Mouse (Mus musculus): ENCODE measurements around the gene Hemgn. TPM values are rescaled to one million over a fixed set of nuclear protein-coding genes. Genes with fewer than 3 reads are reported as not detected.

Gene Hemgn
- polyA plus RNA-seq (2012; ENCODE audit: insufficient read depth, insufficient read length, missing spikeins) = not detected in 2 replicates

DNA sequence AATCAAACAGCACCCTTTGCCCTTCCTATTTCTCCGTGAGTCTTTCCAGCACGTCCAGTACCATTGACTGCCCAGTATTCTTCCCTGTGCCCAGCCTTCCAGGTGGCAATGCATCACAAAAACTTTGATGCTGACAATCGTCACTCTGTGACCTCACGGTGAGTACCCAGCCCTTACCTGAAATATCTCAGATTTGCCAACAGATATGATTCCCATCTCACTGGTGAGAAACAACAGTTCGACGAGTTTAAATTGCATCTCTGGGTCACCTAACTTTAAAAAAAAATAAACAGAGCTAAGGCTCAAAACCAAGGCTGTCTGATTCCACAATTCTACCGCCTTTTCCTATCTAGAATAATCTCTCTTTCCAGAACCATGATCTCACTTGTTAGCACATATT lies at the start of gene Hemgn:
Hemgn (minus strand) TSS at position 101 of the 400 bp plus-strand sequence.
- Histone ChIP-seq H3K4me1 (ENCODE audit: control insufficient read depth, insufficient read depth, insufficient read length, low read length) (no peaks in the 10 kb centered on the region), H3K27ac (replicated peaks; ENCODE audit: low read depth, low read length) (no peak within 1 kb of the TSS), H3K4me3 (ENCODE audit: insufficient read depth, low read depth, low read length) (no peak within 1 kb of the TSS)

DNA sequence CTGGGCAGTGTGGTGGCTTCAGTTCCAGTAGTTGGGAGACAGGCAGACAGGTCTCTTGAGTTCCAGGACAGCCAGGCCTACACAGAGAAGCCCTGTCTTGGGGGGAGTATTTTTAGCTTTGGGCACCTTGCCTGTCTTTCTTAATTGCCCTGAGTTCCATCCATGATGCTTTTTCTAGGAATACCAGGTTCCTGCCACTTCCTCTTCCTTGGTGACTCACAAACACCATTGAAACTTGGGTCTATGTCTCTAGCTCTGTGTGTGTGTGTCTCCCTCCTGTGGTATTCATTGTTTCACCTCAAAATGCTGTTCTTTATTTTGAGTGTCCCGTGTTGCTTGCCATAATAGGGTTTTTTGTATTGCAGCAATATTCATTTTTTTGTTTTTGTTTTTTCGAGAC lies 45.1 kb upstream of the Hemgn start:
- no peak overlapping the region for H3K4me3 ChIP-seq (ENCODE audit: insufficient read depth, low read depth, low read length)
- H3K4me1 ChIP-seq (ENCODE audit: control insufficient read depth, insufficient read depth, insufficient read length, low read length) = peaks cover 11% of the 10 kb centered on the region; the same call in 1 of the 2 replicates
- H3K27ac ChIP-seq (replicated peaks; ENCODE audit: low read depth, low read length) = no peak overlapping the region

DNA sequence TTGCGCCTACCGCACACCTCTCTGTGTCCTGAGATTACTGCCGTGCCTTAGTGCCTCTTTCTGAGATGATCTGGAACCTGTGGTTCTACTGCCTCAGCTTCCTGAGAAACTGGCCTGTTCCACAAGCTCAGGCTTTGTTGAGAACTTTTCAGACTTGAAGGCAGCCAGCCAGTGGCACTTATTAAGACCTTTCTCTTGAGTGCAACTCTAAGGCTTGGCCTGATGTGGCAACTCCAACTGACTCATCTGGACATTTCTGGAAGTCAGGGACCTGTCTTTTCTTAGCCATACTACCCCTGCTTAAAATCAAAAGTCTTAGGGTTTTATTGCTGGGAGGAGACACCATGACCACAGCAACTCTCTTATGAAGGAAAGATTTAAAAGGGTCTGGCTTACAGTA lies 43.9 kb upstream of the Hemgn start:
- peaks cover 18% of the 10 kb centered on the region for H3K4me1 ChIP-seq (ENCODE audit: control insufficient read depth, insufficient read depth, insufficient read length, low read length)
- no peak overlapping the region for H3K27ac ChIP-seq (replicated peaks; ENCODE audit: low read depth, low read length)
- no peak overlapping the region for H3K4me3 ChIP-seq (ENCODE audit: insufficient read depth, low read depth, low read length)

- peaks cover 18% of the 10 kb centered on the region for H3K4me1 ChIP-seq (ENCODE audit: control insufficient read depth, insufficient read depth, insufficient read length, low read length)
- peak overlapping the region; percentile 10; the same call in 1 of the 2 replicates for H3K27ac ChIP-seq (replicated peaks; ENCODE audit: low read depth, low read length)
- H3K4me3 ChIP-seq (ENCODE audit: insufficient read depth, low read depth, low read length) = no peak overlapping the region
Observed at GRCm38 (mm10) chr4:46456762-46457161, 43.5 kb upstream of the Hemgn start.

DNA sequence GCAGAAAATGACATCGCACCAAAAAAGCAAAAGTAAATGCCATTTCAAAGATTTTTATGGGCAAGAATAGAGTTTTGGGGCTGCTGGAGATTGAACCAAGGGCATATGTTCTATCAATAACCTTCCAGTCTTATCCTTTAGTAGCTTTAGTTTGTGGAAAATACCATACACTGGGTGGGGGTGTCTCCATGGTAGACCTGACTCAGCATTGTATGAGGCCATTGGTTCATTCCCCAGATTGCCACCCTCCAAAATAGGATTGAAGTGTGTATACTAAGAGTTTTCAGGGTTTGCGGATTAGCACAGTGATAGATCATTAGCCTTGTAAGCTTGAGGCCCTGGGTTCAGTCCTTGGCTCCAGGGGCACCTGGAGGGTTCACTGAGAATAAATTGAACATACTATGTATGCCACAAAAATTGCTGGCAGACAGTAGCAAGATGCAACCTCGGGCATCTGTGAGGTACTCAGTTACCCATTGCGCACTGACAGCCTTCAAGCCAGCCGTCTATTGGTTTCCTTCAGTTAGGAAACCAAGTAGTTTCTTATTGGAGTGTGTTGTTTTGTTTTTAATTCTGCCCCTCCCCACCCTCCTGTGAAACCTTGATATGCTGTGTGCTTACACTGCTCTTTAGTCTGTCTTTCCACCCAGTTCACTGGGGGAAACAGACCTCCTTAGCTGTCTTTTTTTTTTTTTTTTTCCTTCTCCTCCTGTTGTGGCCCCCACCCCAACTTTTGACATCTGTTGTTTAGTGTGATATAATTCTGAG lies 41.0 kb upstream of the Hemgn start:
- no peak overlapping the region for H3K4me3 ChIP-seq (ENCODE audit: insufficient read depth, low read depth, low read length)
- peaks cover 18% of the 10 kb centered on the region for H3K4me1 ChIP-seq (ENCODE audit: control insufficient read depth, insufficient read depth, insufficient read length, low read length)
- H3K27ac ChIP-seq (replicated peaks; ENCODE audit: low read depth, low read length) = no peak overlapping the region

DNA sequence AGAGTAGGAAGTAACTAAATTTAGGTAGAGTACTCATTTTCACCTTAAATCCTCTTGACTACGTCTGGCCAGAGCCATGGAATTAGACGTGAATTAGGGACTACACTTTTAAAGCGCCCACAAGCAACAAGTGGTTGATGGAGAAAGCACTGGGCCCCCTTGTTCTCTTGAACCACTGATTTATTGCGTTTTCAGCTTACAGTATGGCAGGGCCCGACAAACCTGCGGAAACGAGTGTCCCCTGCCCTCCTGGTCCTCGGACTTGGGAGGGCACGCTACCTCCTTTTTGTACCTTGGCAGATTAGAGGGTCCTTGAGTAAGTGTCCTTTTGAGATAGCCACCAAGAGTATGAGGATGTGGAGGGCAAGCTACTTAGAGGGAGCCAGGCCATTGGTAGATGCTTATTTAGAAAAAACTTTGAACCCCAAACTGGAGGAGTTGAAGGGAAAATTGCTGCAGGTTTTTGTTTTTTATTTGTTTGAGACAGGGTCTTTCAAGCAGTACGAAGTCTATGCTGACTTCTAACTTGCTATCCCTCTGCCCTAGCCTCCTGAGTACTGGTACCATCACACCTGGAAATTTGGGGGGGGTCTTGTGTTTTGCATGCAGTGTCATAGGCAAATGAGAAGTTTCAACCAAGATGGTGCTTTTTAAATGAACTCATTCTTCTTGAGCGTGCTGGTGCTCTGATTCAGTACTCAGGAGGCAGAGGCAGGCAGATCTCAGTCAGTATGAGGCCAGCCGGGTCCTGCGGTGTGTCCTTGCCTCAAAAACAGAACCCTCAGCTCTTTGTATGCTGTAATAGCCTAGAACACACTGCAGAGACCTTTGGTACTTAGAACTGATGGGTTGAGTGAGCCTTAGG lies 39.8 kb upstream of the Hemgn start:
- Histone ChIP-seq H3K4me3 (ENCODE audit: insufficient read depth, low read depth, low read length) (peak overlapping the region; percentile 98), H3K4me1 (ENCODE audit: control insufficient read depth, insufficient read depth, insufficient read length, low read length) (peaks cover 18% of the 10 kb centered on the region), H3K27ac (replicated peaks; ENCODE audit: low read depth, low read length) (peak overlapping the region; percentile 90; the same call in 1 of the 2 replicates)

- Histone ChIP-seq H3K27ac (replicated peaks; ENCODE audit: low read depth, low read length) (peak overlapping the region; percentile 90), H3K4me1 (ENCODE audit: control insufficient read depth, insufficient read depth, insufficient read length, low read length) (peaks cover 18% of the 10 kb centered on the region), H3K4me3 (ENCODE audit: insufficient read depth, low read depth, low read length) (peak overlapping the region; percentile 98)
Observed at GRCm38 (mm10) chr4:46452481-46452850, 39.2 kb upstream of the Hemgn start.

DNA sequence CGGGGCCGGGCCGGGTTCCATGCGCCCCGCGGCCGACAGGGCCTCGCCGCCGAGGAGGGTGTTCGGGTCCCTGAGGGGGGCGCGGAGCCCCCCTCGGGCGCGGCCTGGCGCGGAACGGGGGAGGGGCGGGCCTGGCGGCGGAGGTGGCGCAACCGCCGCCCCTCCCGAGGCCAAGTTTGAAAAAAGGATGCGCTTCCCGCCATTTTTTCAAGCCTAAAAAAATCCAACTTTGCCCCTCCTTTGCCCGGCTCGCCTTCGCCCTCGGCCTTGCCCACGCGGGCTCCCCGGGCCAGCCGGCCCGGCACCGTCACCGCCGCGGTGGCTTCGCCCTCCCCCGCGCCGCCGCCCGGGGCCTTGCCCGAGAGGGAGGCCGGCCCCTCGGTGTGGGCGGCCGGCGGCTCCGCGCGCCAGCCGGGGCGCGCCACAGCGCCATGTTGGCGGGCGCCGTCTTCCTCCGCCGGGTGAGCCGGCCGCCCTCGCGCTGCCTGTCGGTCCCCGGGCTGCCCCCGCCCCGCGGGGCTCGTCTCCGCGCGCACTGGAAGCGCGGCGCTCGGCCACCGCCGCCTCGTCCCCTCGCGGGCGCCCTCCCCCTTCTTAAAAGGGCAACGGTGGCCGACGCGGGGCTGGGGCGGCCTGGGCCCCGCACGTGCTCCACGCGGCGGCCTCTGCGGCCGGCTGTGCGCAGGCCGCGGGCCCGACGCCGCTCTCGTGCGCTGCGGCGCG lies 38.6 kb upstream of the Hemgn start:
- Histone ChIP-seq H3K4me1 (ENCODE audit: control insufficient read depth, insufficient read depth, insufficient read length, low read length) (peaks cover 15% of the 10 kb centered on the region), H3K4me3 (ENCODE audit: insufficient read depth, low read depth, low read length) (peak overlapping the region; percentile 98), H3K27ac (replicated peaks; ENCODE audit: low read depth, low read length) (peak overlapping the region; percentile 90)

- peak overlapping the region; percentile 90 for H3K27ac ChIP-seq (replicated peaks; ENCODE audit: low read depth, low read length)
- peak overlapping the region; percentile 98 for H3K4me3 ChIP-seq (ENCODE audit: insufficient read depth, low read depth, low read length)
- H3K4me1 ChIP-seq (ENCODE audit: control insufficient read depth, insufficient read depth, insufficient read length, low read length) = peaks cover 9% of the 10 kb centered on the region
Observed at GRCm38 (mm10) chr4:46451240-46451757, 38.0 kb upstream of the Hemgn start.

GRCm38 (mm10) chr4:46450519-46451131 lies 37.3 kb upstream of the Hemgn start, which contains the start of gene Anp32b:
Gene Anp32b (plus strand): TSS chr4:46450902.
- Histone ChIP-seq H3K4me3 (ENCODE audit: insufficient read depth, low read depth, low read length) (peak within 1 kb of the TSS; percentile 98), H3K4me1 (ENCODE audit: control insufficient read depth, insufficient read depth, insufficient read length, low read length) (peaks cover 7% of the 10 kb centered on the region), H3K27ac (replicated peaks; ENCODE audit: low read depth, low read length) (peak within 1 kb of the TSS; percentile 90)

- 0 out of 2 replicates have a peak overlapping the region, but pooled peaks have one; percentile 3 for H3K27ac ChIP-seq (replicated peaks; ENCODE audit: low read depth, low read length)
- H3K4me3 ChIP-seq (ENCODE audit: insufficient read depth, low read depth, low read length) = peak overlapping the region; percentile 98
- H3K4me1 ChIP-seq (ENCODE audit: control insufficient read depth, insufficient read depth, insufficient read length, low read length) = peaks cover 7% of the 10 kb centered on the region
Observed at GRCm38 (mm10) chr4:46450020-46450518, 36.8 kb upstream of the Hemgn start.

- Histone ChIP-seq H3K4me3 (ENCODE audit: insufficient read depth, low read depth, low read length) (no peak overlapping the region), H3K4me1 (ENCODE audit: control insufficient read depth, insufficient read depth, insufficient read length, low read length) (peaks cover 7% of the 10 kb centered on the region), H3K27ac (replicated peaks; ENCODE audit: low read depth, low read length) (no peak overlapping the region)
Observed at GRCm38 (mm10) chr4:46448886-46449285, 35.6 kb upstream of the Hemgn start.

- Histone ChIP-seq H3K4me1 (ENCODE audit: control insufficient read depth, insufficient read depth, insufficient read length, low read length) (no peaks in the 10 kb centered on the region; the same call in 1 of the 2 replicates), H3K27ac (replicated peaks; ENCODE audit: low read depth, low read length) (no peak overlapping the region), H3K4me3 (ENCODE audit: insufficient read depth, low read depth, low read length) (no peak overlapping the region)
Observed at GRCm38 (mm10) chr4:46447461-46447860, 34.2 kb upstream of the Hemgn start.

DNA sequence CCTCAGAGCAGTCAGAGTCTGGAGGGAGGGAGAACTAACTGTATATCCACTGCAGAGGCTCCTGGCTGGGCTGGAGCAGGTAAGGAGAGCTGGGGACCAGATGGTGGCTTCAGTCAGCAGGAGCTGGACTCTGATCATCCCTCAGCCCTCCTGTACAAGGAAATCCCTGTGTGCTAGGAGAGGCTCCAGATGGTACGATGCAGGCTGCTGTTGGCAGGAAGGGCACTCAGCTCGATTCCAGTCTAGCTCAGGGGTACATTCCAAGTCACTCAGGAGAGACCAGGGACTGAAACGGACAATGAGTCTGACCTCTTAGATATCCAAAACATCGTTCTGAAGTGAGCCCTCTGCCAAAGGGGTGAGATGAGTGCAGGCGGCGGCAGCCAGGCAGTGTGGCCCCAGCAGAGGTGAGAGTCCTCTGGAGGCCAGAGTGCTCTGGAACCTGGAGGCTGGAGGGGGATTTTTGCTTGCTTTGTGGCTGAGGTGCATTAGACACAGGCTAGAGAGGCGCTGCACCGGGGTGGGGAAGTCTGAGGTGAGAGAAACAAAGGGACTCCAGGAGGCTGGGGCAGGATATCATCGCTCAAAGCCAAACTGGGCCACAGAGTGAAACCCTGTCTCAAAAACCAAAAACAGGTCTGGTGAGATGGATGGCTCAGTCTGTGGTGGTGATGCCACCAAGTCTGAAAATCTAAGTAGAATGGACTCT lies 32.1 kb upstream of the Hemgn start:
- Histone ChIP-seq H3K27ac (replicated peaks; ENCODE audit: low read depth, low read length) (no peak overlapping the region), H3K4me1 (ENCODE audit: control insufficient read depth, insufficient read depth, insufficient read length, low read length) (no peaks in the 10 kb centered on the region), H3K4me3 (ENCODE audit: insufficient read depth, low read depth, low read length) (no peak overlapping the region)

Data from brown adipose tissue, adult 24 weeks (tissue).